Mouse (Mus musculus) kidney, embryonic 15.5 days (tissue): ENCODE measurements around the gene Gpn1. TPM values are rescaled to one million over a fixed set of nuclear protein-coding genes. Genes with fewer than 3 reads are reported as not detected.
"Not testable (repeated sequence)": the region's sequence is repeated elsewhere in the genome, so short reads cannot be mapped to it uniquely, and the experiment has no call there.

Experiments
- ATAC-seq: fragments of 200-750 bp; cut with Nextera tagmentation; replicated peaks from 2 replicates; pipeline ENCODE4 v1.8.0; 2017; ENCODE audit warnings: moderate TSS enrichment; ENCODE audit not compliant: low FRiP score
- H3K27ac ChIP-seq: fragments of 300-500 bp; sonication (generic); 2 replicates; pipeline ENCODE4 v1.5.1; 2015; ENCODE audit warnings: mild to moderate bottlenecking, inconsistent platforms
- H3K27me3 ChIP-seq: fragments of 300-500 bp; sonication (generic); 2 replicates; pipeline ENCODE4 v1.6.1; 2015; ENCODE audit warnings: inconsistent platforms
- H3K36me3 ChIP-seq: fragments of 300-500 bp; sonication (generic); 2 replicates; pipeline ENCODE4 v1.6.1; 2015; ENCODE audit warnings: inconsistent platforms
- H3K4me1 ChIP-seq: fragments of 300-500 bp; sonication (generic); 2 replicates; pipeline ENCODE4 v1.6.1; 2015; ENCODE audit warnings: inconsistent platforms
- H3K4me2 ChIP-seq: fragments of 300-500 bp; sonication (generic); 2 replicates; pipeline ENCODE4 v1.6.1; 2015; ENCODE audit warnings: moderate library complexity, mild to moderate bottlenecking, inconsistent platforms
- H3K4me3 ChIP-seq: fragments of 300-500 bp; sonication (generic); replicated peaks from 2 replicates; pipeline ENCODE4 v1.5.1; 2015; ENCODE audit warnings: mild to moderate bottlenecking, inconsistent platforms
- H3K9ac ChIP-seq: fragments of 300-500 bp; sonication (generic); 2 replicates; pipeline ENCODE4 v1.6.1; 2015; ENCODE audit warnings: mild to moderate bottlenecking, inconsistent platforms
- H3K9me3 ChIP-seq: fragments of 300-500 bp; sonication (generic); replicated peaks from 2 replicates; pipeline ENCODE4 v1.6.1; 2016; ENCODE audit warnings: inconsistent platforms
- WGBS: fragments of 180-500 bp; shearing (Covaris S2); methylation state at CpG from one replicate; pipeline ENCODE4 v1.1.7; 2015; ENCODE audit warnings: mixed read lengths; 5-methylcytosine and 5-hydroxymethylcytosine counted together
- polyA plus RNA-seq: library from polyadenylated mRNA; unstranded; fragments of >200 nt; fragmentation: Nextera tagmentation; extraction: Ambion mirVana; gene quantifications from 2 replicates; pipeline ENCODE4 v1.2.1, GENCODE M21; 2015

Gpn1 gene
- polyA plus RNA-seq, 1 experiment from 2014 or later = 72.3 TPM

GRCm38 (mm10) chr5:31489116-31489769 is 5.3 kb upstream of the Gpn1 start:
- ATAC-seq = no peak
- Histone ChIP-seq H3K36me3 (no peaks in the 10 kb centered on the region), H3K4me3 (no peak overlapping the region), H3K9ac (no peak overlapping the region), H3K4me2 (no peak overlapping the region), H3K4me1 (no peaks in the 10 kb centered on the region), H3K9me3 (no peaks in the 10 kb centered on the region), H3K27ac (no peak overlapping the region), H3K27me3 (peaks cover 9% of the 10 kb centered on the region; the same call in 1 of the 2 replicates)
- WGBS = 68% methylated on average over 7 of the region's 7 CpGs

GRCm38 (mm10) chr5:31492031-31492430 is 2.5 kb upstream of the Gpn1 start:
- Histone ChIP-seq H3K36me3 (peaks cover 10% of the 10 kb centered on the region), H3K9ac (no peak overlapping the region), H3K27ac (no peak overlapping the region), H3K9me3 (no peaks in the 10 kb centered on the region), H3K4me3 (no peak overlapping the region), H3K27me3 (peaks cover 9% of the 10 kb centered on the region; the same call in 1 of the 2 replicates), H3K4me1 (peaks cover 10% of the 10 kb centered on the region), H3K4me2 (no peak overlapping the region)
- 63% methylated on average over 1 of the region's 1 CpGs for WGBS
- ATAC-seq = no peak

DNA sequence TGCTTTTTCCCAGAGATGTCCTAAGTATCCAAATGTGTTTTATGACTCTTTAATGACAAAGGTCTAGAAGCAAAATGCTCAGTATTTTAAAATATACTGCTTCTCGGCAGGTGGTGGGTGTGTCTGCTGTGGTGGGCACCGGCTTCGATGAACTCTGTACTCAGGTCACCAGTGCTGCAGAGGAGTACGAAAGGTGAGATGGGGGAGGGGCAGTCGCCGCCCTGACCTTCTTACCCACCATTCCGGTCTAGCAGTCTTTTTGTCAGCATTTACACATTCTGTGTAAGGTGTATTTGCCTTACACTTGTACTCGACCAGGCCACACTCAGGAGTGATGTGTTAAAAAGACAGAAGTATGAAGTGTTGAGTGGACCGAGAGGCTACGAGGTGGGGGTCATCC is 10.3 kb downstream of the Gpn1 start:
- 84% methylated on average over 10 of the region's 10 CpGs for WGBS
- H3K27me3 ChIP-seq = no peaks in the 10 kb centered on the region
- no peaks in the 10 kb centered on the region for H3K9me3 ChIP-seq
- peaks cover 96% of the 10 kb centered on the region for H3K36me3 ChIP-seq
- ATAC-seq = no peak
- no peak overlapping the region for H3K4me3 ChIP-seq
- H3K27ac ChIP-seq = no peak overlapping the region
- no peak overlapping the region for H3K9ac ChIP-seq
- no peaks in the 10 kb centered on the region for H3K4me1 ChIP-seq
- H3K4me2 ChIP-seq = no peak overlapping the region

DNA sequence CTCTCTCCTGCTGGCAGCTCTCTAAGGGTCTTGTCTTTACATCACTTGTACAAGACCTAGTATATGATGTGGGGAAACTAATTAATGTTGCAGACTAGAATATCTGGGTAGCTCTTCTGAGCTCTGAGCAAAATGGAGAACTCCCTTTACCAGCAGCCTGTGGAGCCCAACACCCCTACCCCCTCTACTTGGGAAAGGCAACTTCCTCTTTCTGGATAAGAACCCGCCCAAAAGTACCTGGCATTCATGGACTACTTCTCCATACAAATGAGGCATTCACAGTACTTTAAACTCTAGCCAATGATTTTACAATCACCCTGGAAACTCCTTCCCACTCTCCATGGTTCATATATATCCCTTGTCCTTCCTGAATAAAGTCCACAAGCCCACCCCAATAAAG is 17.9 kb downstream of the Gpn1 start:
- H3K36me3 ChIP-seq = peaks cover 93% of the 10 kb centered on the region
- 78% methylated on average over 1 of the region's 1 CpGs for WGBS

GRCm38 (mm10) chr5:31520556-31520955 is 26.0 kb downstream of the Gpn1 start:
- no peak overlapping the region for H3K4me3 ChIP-seq
- peaks cover 75% of the 10 kb centered on the region for H3K36me3 ChIP-seq
- H3K4me2 ChIP-seq = no peak overlapping the region
- H3K9ac ChIP-seq = no peak overlapping the region
- H3K9me3 ChIP-seq = no peaks in the 10 kb centered on the region
- WGBS = 91% methylated on average over 6 of the region's 6 CpGs
- no peak for ATAC-seq
- peaks cover 2% of the 10 kb centered on the region for H3K4me1 ChIP-seq
- no peak overlapping the region for H3K27ac ChIP-seq
- H3K27me3 ChIP-seq = no peaks in the 10 kb centered on the region

More for the DNA sequence above, 17.9 kb downstream of the Gpn1 start:
- no peak for ATAC-seq
- Histone ChIP-seq H3K27ac (no peak overlapping the region), H3K27me3 (no peaks in the 10 kb centered on the region), H3K4me2 (no peak overlapping the region), H3K4me1 (no peaks in the 10 kb centered on the region), H3K9ac (no peak overlapping the region), H3K9me3 (no peaks in the 10 kb centered on the region), H3K4me3 (no peak overlapping the region)

DNA sequence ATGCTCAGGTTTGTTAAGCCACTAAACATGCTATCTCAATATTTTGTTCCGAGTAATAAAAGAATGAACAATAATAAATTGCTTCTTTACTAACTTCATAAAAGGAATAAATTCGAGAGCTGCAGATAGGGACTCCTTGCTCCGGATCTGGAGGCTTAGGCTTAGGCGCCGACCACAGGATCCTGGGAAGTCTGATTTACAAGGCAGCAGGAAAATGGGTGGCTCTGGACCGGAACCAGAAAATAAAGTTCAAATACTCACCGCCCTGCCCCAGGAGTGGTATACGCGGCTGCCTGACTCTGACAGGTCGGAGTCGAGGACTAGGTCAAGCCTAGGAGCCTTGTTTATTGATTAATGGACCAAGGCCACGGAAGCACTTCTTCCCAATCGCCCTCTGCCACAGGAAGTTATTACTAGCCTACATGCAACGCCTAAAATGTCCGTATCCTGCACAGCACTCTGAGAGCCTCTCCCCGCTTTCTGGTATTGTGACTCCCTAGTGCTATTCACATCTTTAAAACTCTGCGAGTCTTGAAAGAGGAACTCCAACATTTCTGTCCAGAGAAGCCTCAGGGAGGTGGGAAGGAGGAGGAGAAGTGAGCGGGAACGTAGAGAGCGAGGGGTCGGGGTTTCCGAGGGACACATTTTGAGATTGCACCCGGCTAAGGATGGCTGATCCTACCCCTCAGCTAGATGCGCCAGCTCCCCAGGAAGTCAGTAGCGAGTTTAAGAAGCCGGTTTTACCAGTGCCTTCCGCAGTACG is 32.0 kb downstream of the Gpn1 start, which contains the start of gene Slc4a1ap:
TSS of gene Slc4a1ap (plus strand) at position 642 of the 763 bp plus-strand sequence.
- Histone ChIP-seq H3K9ac (peak within 1 kb of the TSS; percentile 86), H3K27ac (peak within 1 kb of the TSS; percentile 93), H3K4me2 (peak within 1 kb of the TSS; percentile 94), H3K36me3 (peaks cover 48% of the 10 kb centered on the region), H3K27me3 (no peaks in the 10 kb centered on the region), H3K9me3 (no peaks in the 10 kb centered on the region), H3K4me3 (peak within 1 kb of the TSS; percentile 84), H3K4me1 (peaks cover 21% of the 10 kb centered on the region)
- peak; percentile 77 for ATAC-seq
- under 1% methylated on average over 28 of the region's 28 CpGs for WGBS

DNA sequence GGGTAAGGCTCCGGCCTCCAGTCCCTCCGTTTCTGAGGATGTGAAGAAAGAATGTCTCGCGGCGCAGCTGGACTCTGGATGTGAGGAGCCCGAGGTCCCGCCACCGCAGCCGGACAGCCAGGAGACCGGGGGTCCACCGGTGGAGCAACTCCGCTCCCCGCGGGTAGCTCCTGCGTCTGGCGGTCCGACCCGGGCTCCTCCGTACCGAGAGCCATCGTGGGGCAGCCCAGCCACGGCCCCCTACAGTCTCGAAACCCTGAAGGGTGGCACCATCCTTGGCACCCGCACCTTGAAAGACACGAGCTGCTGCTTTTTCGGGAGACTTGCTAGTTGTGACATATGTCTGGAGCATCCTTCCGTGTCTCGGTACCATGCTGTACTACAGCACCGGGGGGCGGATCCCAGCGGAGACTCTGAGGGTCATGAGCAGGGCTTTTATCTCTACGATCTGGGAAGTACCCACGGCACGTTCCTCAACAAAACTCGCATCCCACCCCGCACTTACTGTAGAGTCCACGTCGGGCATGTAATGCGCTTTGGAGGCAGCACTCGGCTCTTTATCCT is 32.7 kb downstream of the Gpn1 start:
- 0 out of 2 replicates have a peak, but pooled peaks have one; percentile 33 for ATAC-seq
- no peaks in the 10 kb centered on the region for H3K9me3 ChIP-seq
- H3K4me3 ChIP-seq = peak overlapping the region; percentile 84
- WGBS = 3% methylated on average over 40 of the region's 40 CpGs
- H3K9ac ChIP-seq = peak overlapping the region; percentile 86
- no peaks in the 10 kb centered on the region for H3K27me3 ChIP-seq
- H3K4me1 ChIP-seq = peaks cover 21% of the 10 kb centered on the region
- peaks cover 49% of the 10 kb centered on the region for H3K36me3 ChIP-seq
- H3K4me2 ChIP-seq = peak overlapping the region; percentile 94
- H3K27ac ChIP-seq = peak overlapping the region; percentile 93

DNA sequence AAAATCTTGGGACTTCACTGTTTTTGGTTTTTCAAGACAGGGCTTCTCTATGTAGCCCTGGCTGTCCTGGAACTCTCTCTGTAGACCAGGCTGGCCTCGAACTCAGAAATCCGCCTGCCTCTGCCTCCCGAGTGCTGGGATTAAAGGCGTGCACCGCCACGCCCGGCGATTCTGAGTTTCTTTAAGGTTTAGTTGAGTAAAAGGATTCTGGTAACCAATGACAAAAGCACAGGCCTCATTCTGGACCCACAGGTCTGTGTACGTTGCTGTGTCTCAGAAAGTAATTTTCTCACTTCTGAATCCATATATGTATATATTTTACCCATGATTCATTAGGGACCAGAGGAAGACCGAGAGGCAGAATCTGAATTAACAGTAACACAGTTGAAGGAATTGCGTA is 33.2 kb downstream of the Gpn1 start, which contains the start of gene Supt7l:
TSS of gene Supt7l (minus strand) at position 101 of the 400 bp plus-strand sequence.
- Histone ChIP-seq H3K27ac (peak within 1 kb of the TSS; percentile 93), H3K4me1 (peaks cover 21% of the 10 kb centered on the region), H3K9ac (peak within 1 kb of the TSS; percentile 86), H3K4me3 (peak within 1 kb of the TSS; percentile 84), H3K4me2 (peak within 1 kb of the TSS; percentile 94), H3K36me3 (peaks cover 49% of the 10 kb centered on the region)
- H3K9me3 ChIP-seq, ATAC-seq, H3K27me3 ChIP-seq: not testable (repeated sequence)
- 83% methylated on average over 11 of the region's 11 CpGs for WGBS

- no peak for ATAC-seq
- Histone ChIP-seq H3K9me3 (no peaks in the 10 kb centered on the region), H3K4me1 (peaks cover 21% of the 10 kb centered on the region), H3K27ac (no peak overlapping the region), H3K9ac (no peak overlapping the region), H3K4me2 (peak overlapping the region; percentile 94; the same call in 1 of the 2 replicates), H3K36me3 (peaks cover 51% of the 10 kb centered on the region), H3K27me3 (no peaks in the 10 kb centered on the region), H3K4me3 (no peak overlapping the region; the same call in 1 of the 2 replicates)
- WGBS = 57% methylated on average over 2 of the region's 2 CpGs
These were observed 34.0 kb downstream of the Gpn1 start for GRCm38 (mm10) chr5:31528560-31528959.

GRCm38 (mm10) chr5:31535228-31535627 is 40.7 kb downstream of the Gpn1 start:
- WGBS = 89% methylated on average over 2 of the region's 2 CpGs
- Histone ChIP-seq H3K4me3 (no peak overlapping the region), H3K27me3 (no peaks in the 10 kb centered on the region), H3K4me1 (no peaks in the 10 kb centered on the region), H3K9me3 (no peaks in the 10 kb centered on the region), H3K27ac (no peak overlapping the region), H3K9ac (no peak overlapping the region), H3K4me2 (no peak overlapping the region), H3K36me3 (peaks cover 93% of the 10 kb centered on the region)
- no peak for ATAC-seq

- 26% methylated on average over 1 of the region's 1 CpGs for WGBS
- H3K4me2 ChIP-seq = no peak overlapping the region
- H3K4me3 ChIP-seq = no peak overlapping the region
- H3K9ac ChIP-seq = no peak overlapping the region
- no peaks in the 10 kb centered on the region for H3K27me3 ChIP-seq
- H3K36me3 ChIP-seq = peaks cover 52% of the 10 kb centered on the region
- ATAC-seq = no peak
- H3K9me3 ChIP-seq = no peaks in the 10 kb centered on the region
- no peak overlapping the region for H3K27ac ChIP-seq
- H3K4me1 ChIP-seq = peaks cover 19% of the 10 kb centered on the region
These were observed 64.9 kb downstream of the Gpn1 start for GRCm38 (mm10) chr5:31559401-31559800.

DNA sequence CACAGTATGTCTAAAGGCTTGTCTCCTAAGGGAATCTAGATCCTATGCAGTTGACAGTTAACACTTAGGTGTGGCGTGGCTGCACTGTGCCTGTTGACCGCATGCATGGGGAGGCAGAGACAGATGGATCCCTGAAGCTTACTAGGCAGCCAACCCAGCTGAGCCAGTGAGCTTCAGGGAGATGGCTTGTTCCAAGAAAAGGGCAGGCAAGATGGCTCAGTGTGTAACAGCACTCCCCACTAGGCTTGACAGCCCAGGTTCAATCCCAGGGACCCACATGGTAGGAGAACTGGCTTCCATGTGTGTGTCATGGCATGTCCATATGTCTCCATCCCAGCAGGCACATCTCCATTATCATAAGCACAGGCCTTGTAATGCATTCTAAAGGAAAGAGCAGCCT is 65.8 kb downstream of the Gpn1 start:
- Histone ChIP-seq H3K27ac (no peak overlapping the region), H3K36me3 (peaks cover 44% of the 10 kb centered on the region), H3K4me1 (peaks cover 24% of the 10 kb centered on the region), H3K27me3 (no peaks in the 10 kb centered on the region), H3K4me2 (no peak overlapping the region), H3K9ac (no peak overlapping the region), H3K4me3 (no peak overlapping the region), H3K9me3 (no peaks in the 10 kb centered on the region)
- ATAC-seq = no peak
- 89% methylated on average over 2 of the region's 2 CpGs for WGBS
